Mouse (Mus musculus): ENCODE results near the gene Emx1.

DNA sequence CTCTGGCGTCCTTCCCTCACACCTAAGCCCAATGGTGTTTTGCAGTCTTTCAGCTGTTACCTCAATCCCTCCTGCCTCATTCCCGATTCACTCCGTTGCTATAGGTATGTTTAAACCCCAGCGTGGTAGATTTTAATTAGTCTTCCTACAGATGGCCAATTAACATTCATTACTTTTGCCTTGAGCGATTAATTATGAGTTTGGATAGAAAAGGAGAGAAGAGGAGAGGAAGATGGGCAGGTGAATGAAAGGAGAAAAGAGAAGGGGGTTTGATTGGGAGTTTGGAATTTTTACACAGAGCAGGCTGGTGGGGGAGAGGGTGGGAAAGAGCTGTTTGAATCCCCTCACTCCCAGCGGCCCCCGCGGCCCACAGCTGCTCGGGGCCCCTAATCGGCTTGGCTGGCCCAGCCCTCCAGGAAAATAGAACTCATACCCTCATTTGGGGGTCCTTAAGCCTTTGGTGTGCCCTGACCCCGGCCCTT is 21.8 kb upstream of the Emx1 start:
- no peak for TF ChIP-seq CTCF (IDR thresholded peaks at IDR 0.05; ENCODE audit: borderline replicate concordance, insufficient read depth, low read depth, low read length)
- TF ChIP-seq POLR2A (IDR thresholded peaks at IDR 0.05; ENCODE audit: borderline replicate concordance, insufficient read depth, low read length): no peak
